Comparison of ENCODE assay signal across 8 mouse cellular contexts in the genomic region with DNA sequence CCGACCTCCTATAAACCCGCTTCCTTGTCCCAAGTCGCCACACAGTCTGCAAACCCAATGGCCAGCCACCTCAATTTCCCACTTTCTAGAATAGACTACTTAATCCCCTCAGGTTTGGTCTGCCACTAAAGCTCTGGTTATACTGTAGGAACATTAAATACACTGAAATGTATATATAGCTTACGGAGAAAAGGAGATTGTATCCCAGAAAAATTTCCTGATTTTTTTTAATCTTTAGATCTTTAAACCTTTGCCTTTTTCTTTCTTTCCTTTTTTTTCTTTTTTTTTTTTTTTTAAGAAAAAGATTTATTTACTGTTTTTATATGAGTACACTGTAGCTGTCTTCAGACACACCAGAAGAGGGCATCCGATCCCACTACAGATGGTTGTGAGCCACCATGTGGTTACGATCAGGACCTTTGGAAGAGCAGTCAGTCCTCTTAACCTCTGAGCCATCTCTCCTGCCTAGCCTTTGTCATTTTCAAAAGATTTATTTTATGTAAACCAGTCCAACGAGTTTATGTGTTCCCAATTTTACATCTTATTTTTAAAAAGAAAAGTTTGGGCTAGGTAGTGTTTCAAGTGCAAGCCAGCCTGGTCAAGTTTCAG. TPM values are rescaled to one million over a fixed set of nuclear protein-coding genes. Genes with fewer than 3 reads are reported as not detected.
DNase-seq lines count a peak whose midpoint lies in the region; ATAC-seq and TF ChIP-seq lines count a peak whose summit lies in the region.

No protein-coding gene starts in this region.

- WGBS in intestine, embryonic 14.5 days: 34% methylated on average over 7 of the region's 7 CpGs
- 43% methylated on average over 7 of the region's 7 CpGs for WGBS in neural tube, embryonic 12.5 days

- H3K4me2 ChIP-seq in intestine, embryonic 14.5 days (ENCODE audit: low read length): peak overlapping the region; percentile 60
- peak overlapping the region; percentile 62 for H3K4me2 ChIP-seq in neural tube, embryonic 12.5 days (replicated peaks)

- no peaks in the 10 kb centered on the region for H3K9me3 ChIP-seq in intestine, embryonic 14.5 days (ENCODE audit: control insufficient read depth, low read length)
- H3K9me3 ChIP-seq in neural tube, embryonic 12.5 days: no peaks in the 10 kb centered on the region

- H3K27me3 ChIP-seq in intestine, embryonic 14.5 days (replicated peaks; ENCODE audit: control insufficient read depth, insufficient read depth, low read length): no peaks in the 10 kb centered on the region
- H3K27me3 ChIP-seq in neural tube, embryonic 12.5 days (replicated peaks): no peaks in the 10 kb centered on the region

- peak overlapping the region; percentile 43 for H3K9ac ChIP-seq in intestine, embryonic 14.5 days (ENCODE audit: low read length)
- peak overlapping the region; percentile 47; the same call in 1 of the 2 replicates for H3K9ac ChIP-seq in neural tube, embryonic 12.5 days

- no peak for ATAC-seq in intestine, embryonic 14.5 days (replicated peaks; ENCODE audit: low FRiP score, low TSS enrichment, low read depth)
- no peak; the same call in 1 of the 2 replicates for ATAC-seq in neural tube, embryonic 12.5 days (ENCODE audit: low FRiP score, low read depth)

- TF ChIP-seq CTCF in layer of hippocampus, adult 2 months (conservative IDR thresholded peaks at IDR 0.05): peak; percentile 53
- no peak for TF ChIP-seq CTCF in cortical plate, adult 2 months (IDR thresholded peaks at IDR 0.05; ENCODE audit: extremely low read depth, insufficient read depth, low read length)

- peak overlapping the region; percentile 56 for H3K4me3 ChIP-seq in layer of hippocampus, adult 2 months
- H3K4me3 ChIP-seq in cortical plate, adult 2 months (ENCODE audit: insufficient read depth, low read length): peak overlapping the region; percentile 16
- H3K4me3 ChIP-seq in intestine, embryonic 14.5 days (ENCODE audit: low read depth, low read length): peak overlapping the region; percentile 85
- peak overlapping the region; percentile 32 for H3K4me3 ChIP-seq in neural tube, embryonic 12.5 days

- H3K27ac ChIP-seq in layer of hippocampus, adult 2 months: peak overlapping the region; percentile 99
- peak overlapping the region; percentile 90 for H3K27ac ChIP-seq in cortical plate, adult 2 months (ENCODE audit: insufficient read depth, low read length)
- peak overlapping the region; percentile 89 for H3K27ac ChIP-seq in intestine, embryonic 14.5 days (ENCODE audit: low read depth)
- H3K27ac ChIP-seq in neural tube, embryonic 12.5 days: peak overlapping the region; percentile 65

- peaks cover 4% of the 10 kb centered on the region for H3K4me1 ChIP-seq in cortical plate, adult 2 months (ENCODE audit: control insufficient read depth, insufficient read depth, low read length)
- H3K4me1 ChIP-seq in intestine, embryonic 14.5 days (replicated peaks; ENCODE audit: control insufficient read depth, insufficient read depth, low read length): peaks cover 24% of the 10 kb centered on the region
- peaks cover 22% of the 10 kb centered on the region for H3K4me1 ChIP-seq in neural tube, embryonic 12.5 days

- TF ChIP-seq POLR2A in cortical plate, adult 2 months (IDR thresholded peaks at IDR 0.05; ENCODE audit: extremely low read depth, insufficient read depth, low read length): no peak

- H3K36me3 ChIP-seq in intestine, embryonic 14.5 days (ENCODE audit: control insufficient read depth, insufficient read depth, low read length): peaks cover 9% of the 10 kb centered on the region; the same call in 1 of the 2 replicates
- H3K36me3 ChIP-seq in neural tube, embryonic 12.5 days: peaks cover 4% of the 10 kb centered on the region

- DNase-seq in layer of hippocampus, adult 2 months (ENCODE audit: low spot score in 2 of 2): no peak
- DNase-seq in layer of hippocampus, adult 9-11 months: no peak
- no peak for DNase-seq in intestine, embryonic 14.5 days (ENCODE audit: low spot score)
- no peak for DNase-seq in T-cell, adult 2 months (ENCODE audit: low spot score)
- no peak for DNase-seq in layer of hippocampus, adult 18-20 months (ENCODE audit: low spot score in 2 of 2)
- DNase-seq in adrenal gland, adult 8-10 months: no peak

RNA-seq across cellular contexts. Expression of a gene that starts 1.0 kb away (rescaled TPM):
- total RNA-seq in layer of hippocampus, adult 2 months (2021): 100 to 1,000 TPM; 245 to 262 TPM
- polyA plus RNA-seq in cortical plate, adult 2 months (2012; rRNA removed): 215 and 219 TPM in 2 replicates
- 530 and 607 TPM in 2 replicates for polyA plus RNA-seq in intestine, embryonic 14.5 days (2014; fragmentation: Nextera tagmentation; extraction: Ambion mirVana)
- polyA plus RNA-seq in neural tube, embryonic 12.5 days (2016; fragmentation: Nextera tagmentation; extraction: Ambion mirVana): 764 and 797 TPM in 2 replicates
- 100 to 1,000 TPM; 255 to 280 TPM for total RNA-seq in layer of hippocampus, adult 18-20 months (2021)
- 100 to 1,000 TPM; 181 to 335 (median 196) TPM for total RNA-seq in adrenal gland, adult 8-10 months (2022)

RNA-seq across cellular contexts. Expression of a gene that starts 5.7 kb away (rescaled TPM):
- 1 to 10 TPM; 1.7 to 2.2 TPM for total RNA-seq in layer of hippocampus, adult 2 months (2021)
- 1.3 and 1.8 TPM in 2 replicates for polyA plus RNA-seq in cortical plate, adult 2 months (2012; rRNA removed)
- 76.9 and 83.0 TPM in 2 replicates for polyA plus RNA-seq in intestine, embryonic 14.5 days (2014; fragmentation: Nextera tagmentation; extraction: Ambion mirVana)
- 52.1 and 62.8 TPM in 2 replicates for polyA plus RNA-seq in neural tube, embryonic 12.5 days (2016; fragmentation: Nextera tagmentation; extraction: Ambion mirVana)
- 1 to 10 TPM; 1.2 to 1.9 TPM for total RNA-seq in layer of hippocampus, adult 18-20 months (2021)
- total RNA-seq in adrenal gland, adult 8-10 months (2022): 1 to 10 TPM in 2 of 4 experiments, under 1 TPM in 2; 0.44 to 2.3 (median 1.4) TPM

Comparison
In these comparisons a context has a peak if more than half of its experiments do, and no peak if none do; other contexts are left out.
1. H3K4me3 ChIP-seq: peak in every context shown above with its lines; median percentile 85 in intestine, embryonic 14.5 days; 56 in layer of hippocampus, adult 2 months; 32 in neural tube, embryonic 12.5 days; 16 in cortical plate, adult 2 months.